Mouse (Mus musculus) bone marrow, adult 2 months (tissue): ENCODE measurements around the gene Dolk.

ENCODE experiments used
- CTCF ChIP-seq: fragments of 200-500 bp; IDR thresholded peaks from 2 replicates; pipeline ENCODE4 v1.5.1; 2011; ENCODE audit warnings: low read length, control low read depth; ENCODE audit not compliant: control insufficient read depth, insufficient read depth
- POLR2A ChIP-seq: fragments of 200-500 bp; IDR thresholded peaks from 2 replicates; pipeline ENCODE4 v1.6.1; 2011; ENCODE audit warnings: low read depth, mild to moderate bottlenecking, control low read depth, low read length, borderline replicate concordance; ENCODE audit not compliant: control insufficient read depth

DNA sequence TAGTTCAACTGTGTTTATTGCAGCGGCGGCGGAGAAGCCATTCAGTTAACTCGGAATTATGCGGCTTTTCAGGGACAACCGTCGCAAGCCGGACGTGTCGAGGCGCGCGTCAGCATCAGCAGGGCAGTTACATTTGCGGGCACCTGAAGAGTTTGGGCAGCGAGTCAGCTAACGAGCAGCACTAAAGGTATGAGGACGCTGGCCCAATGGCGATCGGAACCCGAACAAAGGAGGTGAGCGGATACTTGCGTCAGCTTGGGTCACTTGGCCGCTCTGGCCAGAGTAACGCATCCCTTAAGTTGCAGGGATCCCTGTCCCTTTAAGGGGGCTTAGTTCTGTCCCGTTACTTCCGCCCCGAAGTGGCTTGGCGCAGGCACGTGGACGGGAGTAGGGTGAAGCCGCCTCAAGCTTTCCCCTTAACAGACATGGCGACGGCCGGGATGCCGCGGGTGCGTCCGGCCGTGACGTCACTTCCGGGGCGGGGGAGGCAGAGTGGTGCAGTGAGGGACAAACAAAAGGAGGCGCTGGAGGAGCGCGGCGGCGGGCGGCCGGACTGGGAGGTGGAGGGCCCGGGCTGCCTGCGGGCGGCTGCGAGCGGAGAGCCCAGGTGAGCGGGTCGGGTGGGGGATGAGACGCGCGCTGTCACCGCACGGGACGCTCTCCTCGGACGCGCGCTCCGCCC, 48.8 kb downstream of the Dolk start, which contains the start of gene Lrrc8a:
- 0 out of 2 replicates have a peak, but pooled peaks have one; percentile 21 for TF ChIP-seq CTCF
- TF ChIP-seq POLR2A, result peak; percentile 73
